Mouse (Mus musculus) kidney, adult 11 months (tissue): ENCODE measurements at regions not wholly inside any gene's neighbourhood (a gene's known extent, or its start where the extent isn't known, plus 50 kb on each side); places are given as distances from the start of the nearest gene placed in this dataset.
A peak's percentile ranks its signal among the peaks of the same experiment; 100 is the strongest.

Experiments
- DNase-seq: peaks from one replicate; pipeline ENCODE4 v3.0.0; 2022

DNA sequence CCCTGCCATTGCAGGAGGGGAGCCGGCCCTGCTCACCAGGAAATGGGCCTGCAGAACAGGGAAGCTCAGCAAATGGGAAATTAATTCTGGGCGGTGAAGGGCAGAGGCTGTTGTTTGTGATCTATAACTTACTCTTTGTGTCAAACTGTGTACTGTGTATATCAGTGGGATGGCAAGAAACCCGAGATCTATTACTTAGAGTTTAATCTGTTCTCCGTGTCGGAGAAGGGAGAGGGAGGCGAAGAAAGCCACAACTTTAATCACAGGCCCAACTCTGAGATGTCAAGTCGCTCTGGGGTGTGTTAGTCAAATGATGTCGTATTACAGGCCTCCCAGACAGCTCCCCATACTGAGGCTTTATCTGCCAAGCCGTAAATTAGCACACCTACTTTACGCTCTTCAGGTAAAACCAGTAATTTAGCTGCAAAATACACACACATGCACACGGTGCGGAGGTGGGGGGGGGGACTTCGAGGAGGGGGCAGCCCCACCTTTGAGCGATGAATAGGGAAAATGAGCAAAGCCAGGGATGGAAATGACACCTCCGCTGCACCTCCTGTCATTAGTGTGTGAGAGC lies 158.0 kb downstream of the Rplp1 start:
- no peak for DNase-seq

DNA sequence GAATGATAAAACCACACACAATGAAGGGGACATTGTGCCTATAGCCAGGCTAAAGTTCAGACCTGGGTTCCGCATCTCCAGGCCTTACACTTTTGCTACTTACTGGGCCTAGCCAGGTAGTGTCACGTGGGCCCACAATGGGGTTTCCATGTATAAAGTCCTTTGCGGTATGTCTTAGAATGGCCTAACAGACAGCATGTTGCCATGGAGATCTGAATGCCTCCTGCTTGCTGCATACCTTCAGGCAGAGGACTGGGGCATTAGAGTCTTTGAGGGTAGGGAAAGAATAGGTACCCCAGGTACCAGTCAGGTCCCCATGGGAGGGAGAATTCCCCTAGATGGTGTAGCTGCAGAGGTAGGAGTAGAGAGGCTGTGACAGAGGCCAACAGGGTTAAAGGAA lies 159.0 kb downstream of the Rplp1 start:
- DNase-seq: no peak

DNA sequence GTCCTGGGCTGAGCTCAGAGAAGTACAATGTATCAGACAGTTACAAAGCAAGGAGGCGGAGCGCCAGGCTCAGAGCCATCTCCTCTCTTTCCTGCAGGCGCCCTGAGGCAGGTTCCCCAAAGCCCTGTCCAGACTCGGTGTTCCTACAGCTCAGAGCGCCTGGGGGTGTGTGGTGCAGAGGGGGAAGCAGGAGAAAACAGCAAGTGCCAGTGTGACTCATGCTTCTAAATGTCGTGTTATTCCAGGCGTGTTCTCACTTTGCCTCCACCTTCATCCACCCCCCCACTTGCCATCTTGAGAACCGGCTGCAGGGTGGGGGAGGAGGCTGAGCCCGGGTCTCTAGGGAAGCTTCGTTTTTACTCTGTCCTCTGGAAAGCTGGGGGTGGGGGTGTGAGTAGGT lies 160.5 kb downstream of the Rplp1 start:
- DNase-seq: no peak

DNA sequence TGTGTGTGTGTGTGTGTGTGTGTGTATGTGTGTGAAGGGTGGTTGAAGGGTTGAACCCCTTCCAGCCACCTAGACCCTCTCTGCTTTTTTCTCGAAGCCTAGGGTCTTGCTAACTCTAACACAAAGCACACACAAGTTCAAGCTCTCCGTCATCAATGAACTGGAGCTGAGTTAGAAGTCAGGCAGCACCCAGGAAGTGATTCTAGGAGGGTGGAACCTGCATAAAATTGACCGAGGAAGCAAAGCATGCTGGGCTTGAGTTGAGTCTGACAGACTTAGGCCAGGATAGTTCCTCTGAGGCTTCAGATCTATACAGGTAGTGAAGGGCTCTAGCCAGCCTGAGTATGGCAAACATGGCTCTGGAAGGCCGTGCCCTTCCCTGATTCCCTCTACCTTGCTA lies 165.1 kb downstream of the Rplp1 start:
- DNase-seq: no peak

DNA sequence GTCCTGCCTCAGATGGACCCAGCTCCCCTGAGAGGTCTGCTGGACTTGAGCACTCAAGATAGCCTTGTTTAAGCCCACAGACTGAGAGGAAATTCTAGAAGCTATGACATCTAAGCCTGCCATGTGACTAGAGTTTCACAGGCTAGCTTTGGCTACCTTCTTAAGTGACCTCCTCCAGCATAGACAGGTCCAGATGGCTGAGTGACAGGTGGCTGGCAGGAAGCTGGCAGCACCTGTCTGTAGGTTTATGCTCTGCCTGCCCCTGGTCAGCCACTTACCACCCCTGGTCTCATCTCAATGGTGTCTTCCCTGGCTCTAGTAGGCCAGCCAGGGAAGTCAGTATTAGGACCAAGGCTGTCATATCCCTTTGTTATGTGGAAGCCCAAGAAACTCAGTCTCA lies 165.9 kb downstream of the Rplp1 start:
- no peak for DNase-seq

DNA sequence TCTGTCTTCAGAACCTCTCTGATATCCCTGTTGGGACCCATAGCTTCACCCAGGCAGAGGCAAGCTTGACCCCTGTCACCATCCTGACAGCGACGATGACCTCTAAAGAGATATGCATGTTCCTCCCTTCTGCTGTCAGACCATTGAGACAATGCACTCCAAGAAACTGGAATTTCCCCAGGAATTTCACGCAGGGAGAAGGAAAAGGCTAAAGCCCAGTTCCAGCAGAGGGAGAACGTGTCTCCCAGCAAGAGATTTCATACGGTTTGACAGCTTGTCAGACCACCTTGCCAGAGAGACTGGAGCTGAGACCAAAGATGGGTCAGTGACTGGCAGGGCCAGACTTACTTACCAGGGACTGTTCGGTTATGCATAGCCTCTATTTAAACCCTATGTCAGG lies 167.9 kb downstream of the Rplp1 start:
- DNase-seq: no peak

DNA sequence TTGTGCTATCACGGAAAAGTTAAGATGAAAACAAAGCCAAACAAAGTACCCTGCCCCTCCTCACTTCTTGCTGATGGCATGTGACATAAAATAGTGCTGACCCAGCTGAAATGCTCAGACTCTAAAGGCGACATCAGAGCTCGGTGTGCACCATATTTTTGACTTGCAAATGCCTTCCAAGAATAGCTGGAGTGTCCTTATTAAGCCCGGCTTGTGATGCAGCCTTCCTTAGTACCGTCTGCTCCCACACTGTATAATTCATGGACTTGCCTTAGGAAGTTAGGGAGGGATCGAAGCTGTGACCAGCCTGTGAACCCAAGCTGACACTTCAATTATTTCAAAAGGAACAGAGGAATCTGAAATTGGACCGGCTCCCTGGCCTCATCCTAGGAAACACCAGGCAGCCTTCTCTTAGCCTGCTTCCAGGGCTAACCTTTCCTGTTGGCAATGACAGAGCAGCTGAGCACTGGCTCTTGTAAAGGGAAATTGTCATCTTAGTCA lies 169.0 kb downstream of the Rplp1 start:
- peak; percentile 61 for DNase-seq

DNA sequence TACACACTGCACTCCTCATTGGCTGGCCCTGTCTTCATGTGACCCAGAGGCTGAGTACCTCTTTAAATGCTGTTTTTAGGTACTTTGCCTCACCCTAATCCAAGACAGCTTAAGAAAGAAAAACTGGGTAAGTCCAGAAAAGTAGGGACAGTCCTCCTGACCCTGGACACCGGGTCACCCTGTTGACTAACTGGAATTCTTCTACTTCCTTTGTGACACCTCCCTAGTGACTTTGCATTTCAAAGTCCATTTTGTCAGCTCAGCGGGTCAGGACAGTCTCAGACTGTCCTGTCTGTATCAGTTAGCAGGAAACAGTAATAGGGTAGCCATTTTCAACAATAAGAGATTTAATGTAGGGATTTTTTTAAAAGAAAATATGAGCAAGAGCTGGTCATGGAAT lies 180.8 kb downstream of the Rplp1 start:
- peak; percentile 11 for DNase-seq

DNA sequence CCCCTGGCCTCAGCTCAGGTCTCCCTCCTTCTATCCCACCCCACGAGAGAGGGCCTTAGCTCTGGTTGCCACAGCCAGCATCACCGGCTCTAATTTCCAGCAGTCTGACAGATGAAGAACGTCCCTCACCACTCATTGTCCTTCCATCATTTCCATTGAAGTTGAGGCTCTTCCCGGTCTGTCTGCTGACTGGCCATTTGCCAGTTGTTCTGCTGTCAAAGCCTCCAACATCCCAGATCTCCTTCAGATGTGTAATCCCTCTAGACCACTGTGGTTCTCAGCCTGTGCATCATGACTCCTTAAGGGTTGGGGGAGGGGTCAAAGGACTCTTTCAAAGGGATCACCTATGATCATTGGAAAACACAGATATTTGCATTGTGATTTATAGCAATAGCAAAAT lies 181.6 kb downstream of the Rplp1 start:
- DNase-seq: no peak

DNA sequence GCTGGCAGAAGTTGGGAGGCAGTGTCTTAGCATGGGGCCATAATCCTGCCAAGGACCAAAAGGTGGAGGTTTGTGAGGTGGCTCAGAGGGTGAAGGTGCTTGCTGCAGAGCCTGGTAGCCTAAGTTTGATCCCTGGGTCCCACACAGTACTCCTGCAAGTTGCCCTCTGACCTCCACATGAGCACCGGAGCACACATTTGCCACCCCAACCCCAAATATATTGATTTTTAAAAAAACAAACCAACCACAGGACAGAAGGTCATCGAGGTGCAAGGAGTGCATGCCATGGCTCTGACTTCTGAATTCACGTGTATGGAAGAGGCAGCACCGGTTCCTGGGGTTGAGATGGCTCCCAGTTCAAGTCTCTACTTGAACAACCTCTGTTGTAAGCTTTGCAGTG lies 186.2 kb downstream of the Rplp1 start:
- DNase-seq: no peak

DNA sequence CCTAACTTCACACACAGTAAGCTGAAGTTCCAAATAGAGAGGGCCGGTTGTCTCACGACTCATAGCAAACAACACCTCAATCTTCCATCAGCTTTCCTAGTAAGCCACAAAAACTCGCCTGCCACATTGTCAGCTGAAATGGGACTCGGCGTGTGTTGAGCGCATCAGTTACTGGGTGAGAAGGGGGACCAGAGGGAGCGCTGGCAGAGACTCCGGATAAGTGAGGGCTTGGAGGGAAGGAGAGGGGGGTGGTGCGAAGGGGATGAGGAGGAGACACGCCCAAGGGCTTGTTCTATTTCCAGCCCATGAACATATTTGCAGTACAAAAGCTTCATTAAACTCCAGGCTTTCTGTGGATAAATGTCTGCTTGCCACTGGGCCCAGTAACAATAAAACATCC lies 186.7 kb downstream of the Rplp1 start:
- DNase-seq: no peak

DNA sequence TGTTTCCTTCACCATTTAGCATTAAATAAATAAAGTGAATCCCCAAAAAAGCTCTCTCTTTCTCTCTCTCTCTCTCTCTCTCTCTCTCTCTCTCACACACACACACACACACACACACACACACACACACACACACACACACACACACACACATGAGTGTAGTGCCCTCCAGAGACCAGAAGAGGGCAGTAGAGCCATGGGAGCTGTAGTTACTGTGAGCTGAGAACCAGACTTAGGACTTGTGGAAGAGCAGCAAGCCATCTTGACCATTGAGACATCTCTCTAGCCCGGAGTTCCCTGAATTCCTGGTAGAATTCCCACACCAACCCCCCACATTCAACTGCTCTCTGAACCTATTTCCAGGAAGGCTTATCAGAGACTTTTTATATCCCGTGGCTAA lies 190.3 kb downstream of the Rplp1 start:
- DNase-seq: no peak

DNA sequence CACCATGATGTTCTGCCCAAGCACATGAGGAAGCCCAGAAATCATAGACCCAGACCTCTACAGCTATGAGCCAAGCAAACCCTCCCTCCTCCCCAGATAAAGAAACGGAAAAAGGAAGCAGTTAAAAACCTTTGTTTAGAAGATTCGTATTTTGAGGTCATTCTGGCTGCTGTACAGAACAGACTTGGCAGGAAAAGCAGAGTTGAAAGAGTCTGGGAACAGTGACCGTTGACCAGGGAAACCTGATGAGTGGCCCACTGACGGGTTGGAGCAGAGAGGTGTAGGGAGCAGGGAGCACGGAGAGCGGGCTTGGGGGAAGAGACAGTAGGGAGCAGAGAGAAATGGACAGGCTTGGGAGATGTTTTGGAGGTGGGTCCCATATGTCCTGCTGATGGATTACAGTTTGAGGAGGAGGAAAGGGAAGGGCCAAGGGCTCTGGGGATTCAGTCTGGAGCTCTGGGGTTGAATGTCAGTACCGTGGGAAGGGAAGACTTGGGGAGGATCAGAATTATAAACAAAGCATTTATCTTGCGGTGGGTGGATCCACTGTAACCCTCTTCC lies 191.2 kb downstream of the Rplp1 start:
- peak; percentile 51 for DNase-seq

DNA sequence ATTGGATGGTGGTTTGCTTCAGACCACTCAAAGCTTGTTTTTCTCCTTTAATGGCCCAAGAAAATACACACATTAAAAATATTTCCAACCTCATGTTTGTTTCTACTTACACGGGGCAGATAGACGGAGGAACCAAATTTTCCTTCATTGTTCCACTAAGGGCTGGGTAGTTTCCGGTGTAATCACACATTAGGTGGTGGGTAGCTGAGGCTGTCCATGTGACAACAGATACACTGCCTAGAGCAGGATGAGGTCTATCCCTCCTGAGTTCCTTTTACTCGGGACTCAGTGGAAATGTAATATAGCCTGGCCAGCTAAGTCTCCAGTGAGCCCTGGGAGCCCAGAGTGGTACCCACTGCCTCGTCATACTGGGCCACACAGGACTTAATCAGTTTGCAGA lies 192.5 kb downstream of the Rplp1 start:
- DNase-seq: no peak

DNA sequence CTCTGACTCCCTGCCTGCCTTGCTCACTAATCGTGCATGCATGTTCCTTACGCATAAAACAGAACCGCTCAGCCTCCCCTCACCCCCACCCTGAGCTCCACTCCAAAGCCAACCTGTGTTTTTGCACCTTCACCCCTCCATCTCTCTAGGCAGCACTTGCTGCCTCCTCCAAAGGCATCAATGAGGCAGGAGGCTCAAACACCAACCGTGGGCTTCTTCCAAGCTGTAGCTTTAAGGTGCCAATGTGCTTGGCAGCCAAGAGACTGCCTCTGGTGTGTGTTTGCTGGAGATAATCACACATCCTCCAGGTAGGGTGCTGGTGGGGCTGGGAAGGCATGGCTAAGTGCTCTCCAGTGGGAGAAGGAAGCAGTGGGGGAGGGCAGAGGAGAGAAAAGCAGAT lies 193.3 kb downstream of the Rplp1 start:
- DNase-seq: no peak

DNA sequence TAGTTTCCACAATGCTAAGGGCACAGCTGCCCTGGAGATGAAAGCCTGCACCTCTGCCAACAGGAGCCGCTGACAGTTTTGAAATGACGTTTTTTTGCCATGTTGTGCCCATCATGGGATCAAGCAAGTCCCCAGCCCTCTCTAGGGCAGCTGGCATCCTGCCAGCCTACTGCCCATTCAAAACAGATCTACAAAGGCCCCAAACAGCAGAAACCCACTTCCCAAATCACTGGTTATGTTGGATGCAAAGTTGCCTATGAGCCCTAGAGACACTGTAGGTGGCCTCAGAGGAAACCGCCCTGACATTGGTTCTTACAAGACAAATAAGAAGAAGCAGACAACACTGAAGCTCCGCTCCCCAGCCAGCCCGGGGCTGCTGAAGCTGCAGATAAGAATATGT lies 194.1 kb downstream of the Rplp1 start:
- no peak for DNase-seq

DNA sequence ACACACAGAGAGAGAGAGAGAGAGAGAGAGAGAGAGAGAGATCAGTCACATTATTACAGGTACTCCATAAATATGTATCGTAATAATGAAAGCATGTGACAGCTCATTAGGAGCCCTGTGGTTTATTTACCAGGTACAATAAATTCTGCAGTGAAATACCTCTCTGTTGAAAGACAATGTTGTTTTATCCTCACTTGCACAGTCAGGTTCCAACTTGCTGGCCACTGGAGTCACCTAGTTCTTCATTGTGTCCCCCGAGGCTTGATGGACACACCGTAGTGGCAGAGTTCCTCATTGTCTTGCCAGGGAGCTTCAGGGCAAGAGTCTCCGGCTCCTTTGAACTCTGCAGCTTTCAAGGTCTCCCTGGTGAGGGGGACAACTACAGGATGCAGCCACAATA lies 197.6 kb downstream of the Rplp1 start:
- no peak for DNase-seq

DNA sequence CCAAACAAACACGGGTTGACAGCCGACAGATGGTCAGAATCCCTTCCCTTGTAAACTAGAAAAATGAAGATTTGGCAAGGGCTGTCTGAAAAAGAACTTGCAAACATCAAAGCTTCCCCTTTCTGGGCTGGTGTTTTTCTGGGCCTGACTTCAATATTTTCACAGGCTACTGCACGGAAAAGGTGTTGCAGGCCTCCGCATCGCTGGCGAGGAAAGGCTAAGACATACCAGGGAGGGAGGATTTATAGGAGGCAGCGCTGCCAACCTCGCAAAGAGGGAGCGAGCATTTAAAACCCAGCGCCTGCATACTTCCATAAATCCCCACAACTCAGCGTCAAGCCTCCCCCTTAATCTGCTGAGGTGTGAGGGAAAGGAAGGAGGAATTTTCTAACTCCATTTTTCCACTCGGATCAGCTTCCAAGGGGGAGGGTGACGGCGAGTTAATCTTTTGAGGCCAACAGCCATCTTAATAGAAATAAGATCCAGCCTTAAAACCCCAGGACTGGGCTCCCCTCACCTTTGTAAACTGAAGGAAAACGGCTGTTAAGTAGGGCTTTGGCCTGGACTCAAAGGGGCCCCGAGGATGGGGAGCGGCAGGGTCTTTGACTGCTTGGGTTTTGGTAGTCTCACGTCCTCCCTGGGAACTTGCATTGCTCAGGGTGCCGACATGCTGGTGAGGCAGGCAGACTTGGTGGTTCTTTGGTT lies 199.9 kb downstream of the Rplp1 start:
- no peak for DNase-seq

DNA sequence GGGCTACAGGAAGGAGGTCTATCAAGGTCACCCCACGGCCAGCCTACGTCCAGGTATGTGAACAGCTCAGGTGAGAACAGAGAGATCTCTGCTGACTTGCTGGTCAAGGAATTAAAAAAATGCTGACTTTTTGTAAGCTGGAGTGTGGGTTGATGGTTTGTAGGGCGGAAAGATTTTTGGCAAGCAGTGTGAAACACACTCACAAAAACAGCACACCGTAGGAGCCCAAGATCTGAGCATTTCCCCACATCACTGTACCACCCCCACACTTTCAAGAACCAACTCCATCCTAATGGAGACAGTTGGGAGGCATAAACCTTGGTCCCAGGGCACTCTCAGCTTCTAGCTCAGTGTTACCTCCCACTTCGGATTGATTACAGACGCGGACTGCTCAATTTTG lies 200.5 kb downstream of the Rplp1 start:
- no peak for DNase-seq

DNA sequence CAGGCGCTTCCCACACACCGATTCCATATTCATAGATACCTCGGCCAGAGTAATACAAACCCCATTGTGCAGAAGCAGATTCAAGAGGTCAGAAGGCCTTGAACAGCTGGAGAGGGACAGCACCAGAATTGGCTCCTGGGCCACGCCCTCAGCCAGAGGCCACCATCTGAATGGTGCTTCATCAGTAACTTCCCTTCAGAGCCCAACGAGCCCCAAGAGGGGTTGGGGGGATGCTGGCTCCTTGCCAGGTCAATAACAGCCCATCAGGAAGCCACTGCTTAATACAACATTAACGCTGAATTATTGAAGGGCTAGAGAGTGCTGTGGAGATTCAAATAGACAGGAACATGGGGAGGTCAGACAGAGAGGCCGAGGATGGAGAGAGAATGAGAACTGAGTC lies 203.0 kb downstream of the Rplp1 start:
- no peak for DNase-seq

DNA sequence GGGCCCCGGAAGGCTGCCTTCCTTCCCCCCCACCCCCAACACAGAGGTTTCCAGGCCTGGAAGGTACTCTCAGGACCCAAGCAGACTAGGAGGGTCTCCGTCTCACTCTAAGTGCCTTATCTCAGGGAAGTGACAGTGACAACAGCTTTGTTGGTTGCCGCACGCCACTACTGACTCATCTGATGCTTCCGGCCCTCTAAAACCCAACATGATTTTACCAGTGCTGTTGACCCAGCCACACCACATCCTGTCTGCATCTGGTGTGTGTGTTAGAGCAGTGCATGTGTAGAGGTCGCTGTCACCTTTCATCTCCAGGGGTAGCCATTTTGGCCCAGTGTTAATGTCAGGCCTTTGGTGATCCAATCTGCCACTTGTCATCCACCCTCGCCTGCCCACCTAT lies 206.5 kb downstream of the Rplp1 start:
- no peak for DNase-seq

DNA sequence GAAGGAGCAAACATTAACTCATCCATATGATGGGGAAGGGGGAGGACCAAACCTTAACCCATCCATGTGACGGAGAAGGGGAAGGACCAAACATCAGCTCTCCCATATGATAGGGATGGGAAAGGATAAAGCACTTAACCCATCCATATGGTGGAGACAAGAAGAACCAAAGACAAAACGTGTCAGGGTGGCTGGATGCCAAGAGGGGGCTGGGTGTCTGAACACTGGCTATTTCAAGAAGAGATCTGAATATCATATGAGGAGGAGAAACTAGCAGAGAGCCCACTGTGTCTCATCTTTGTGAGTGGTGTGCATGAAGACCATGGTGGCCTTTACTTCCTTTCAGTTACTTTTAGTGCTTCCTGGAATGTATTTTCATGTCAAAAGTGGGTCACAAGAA lies 207.0 kb downstream of the Rplp1 start:
- no peak for DNase-seq

DNA sequence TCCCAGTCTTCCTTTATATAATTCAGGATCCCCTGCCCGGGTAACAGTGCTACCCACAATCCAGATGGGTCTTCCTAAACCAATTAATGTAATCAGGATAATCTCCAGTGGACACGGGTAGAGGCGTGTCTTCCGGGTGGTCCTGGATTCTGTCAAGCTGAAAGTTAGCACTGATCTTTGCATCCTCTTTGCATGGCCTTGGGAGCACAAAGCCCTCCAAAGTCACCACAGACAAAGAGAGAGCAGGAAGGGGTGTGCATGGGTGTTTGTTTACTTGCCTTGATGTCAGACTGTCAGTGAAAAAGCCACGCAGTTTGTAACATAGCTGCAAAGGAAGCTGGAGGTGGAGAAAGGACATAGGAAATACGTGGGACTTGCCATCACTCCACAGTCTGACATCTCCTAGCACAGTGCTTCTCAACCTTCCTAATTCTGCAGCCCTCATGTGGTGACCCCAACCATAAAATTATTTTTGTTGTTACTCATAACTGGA lies 208.0 kb downstream of the Rplp1 start:
- DNase-seq: no peak

DNA sequence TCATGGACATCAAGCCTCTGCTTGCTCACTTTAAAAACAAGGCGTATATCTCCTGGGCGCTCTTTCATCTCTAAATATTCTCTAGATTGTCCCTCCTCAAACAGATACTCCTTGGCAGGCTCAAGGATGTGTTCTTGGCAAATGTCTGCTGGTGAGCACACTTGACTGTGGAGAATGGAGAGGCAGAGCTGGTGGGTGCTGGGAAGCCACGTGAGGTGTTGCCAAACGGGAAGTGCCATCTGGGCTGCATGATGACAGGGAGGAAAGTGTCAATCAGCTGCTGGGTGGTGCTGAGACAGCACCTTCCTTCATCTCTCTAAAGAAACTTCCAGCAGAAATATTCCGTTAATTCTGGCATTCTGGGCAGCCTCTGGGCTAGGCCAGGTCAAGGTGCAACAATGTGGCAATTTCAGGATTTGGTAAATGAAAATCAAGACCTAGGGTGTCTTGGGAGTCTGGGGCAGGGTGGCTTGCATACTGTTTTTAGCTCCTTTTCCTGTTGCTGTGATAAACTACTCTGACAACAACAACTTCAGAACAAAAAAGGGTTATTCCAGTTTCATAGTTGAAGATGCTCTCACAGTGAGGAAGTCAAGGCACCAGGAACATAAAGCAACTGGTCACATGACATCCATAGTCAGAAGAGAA lies 208.6 kb downstream of the Rplp1 start:
- no peak for DNase-seq
